In genomic region chr4:81724751-81725150, GRCm38 (mm10) we compare ENCODE assay signal across 23 mouse cellular contexts.
A peak's percentile ranks its signal among the peaks of the same experiment; 100 is the strongest.
DNase-seq lines count a peak whose midpoint lies in the region; ATAC-seq lines count a peak whose summit lies in the region.
"Had no signal": no experiment of that assay in that cellular context is flagged by ENCODE, and none has a peak within 500 bp of the region (broad histone marks: within the 10 kb centered on the region; RNA-seq: fewer than 3 reads in every experiment).

No protein-coding gene starts in this region.

- H3K4me1 ChIP-seq in midbrain, embryonic 11.5 days (ENCODE audit: control insufficient read depth, insufficient read depth, low read length): peaks cover 18% of the 10 kb centered on the region
- peaks cover 18% of the 10 kb centered on the region for H3K4me1 ChIP-seq in midbrain, embryonic 15.5 days
- no peaks in the 10 kb centered on the region for H3K4me1 ChIP-seq in liver, embryonic 11.5 days (replicated peaks; ENCODE audit: control insufficient read depth, insufficient read depth, low read length)

- DNase-seq in midbrain, embryonic 11.5 days (ENCODE audit: low spot score, missing footprints): peak; percentile 78
- peak; percentile 47 for DNase-seq in 3T3-L1 (ENCODE audit: low read depth, low spot score)
- peak; percentile 51 for DNase-seq in NIH3T3 (ENCODE audit: low read depth)
- DNase-seq in kidney, postnatal 36 days: no peak
- no peak for DNase-seq in liver, embryonic 11.5 days (ENCODE audit: low spot score)
- DNase-seq: adrenal gland, adult 2 months; adrenal gland, adult 8-10 months; adrenal gland, postnatal 10 days; adrenal gland, postnatal 14 days; adrenal gland, postnatal 25 days; adrenal gland, postnatal 36 days; B cell, adult 2 months; cerebellum, adult 11 months; cerebellum, adult 11-12 months; cerebellum, adult 18-20 months; cerebellum, adult 2 months; cerebellum, adult 8-10 months had no signal

- H3K4me3 ChIP-seq in midbrain, embryonic 11.5 days (ENCODE audit: low read depth, low read length): no peak overlapping the region
- H3K4me3 ChIP-seq in midbrain, embryonic 15.5 days: no peak overlapping the region
- no peak overlapping the region for H3K4me3 ChIP-seq in liver, embryonic 11.5 days (ENCODE audit: low read depth, low read length)

- H3K36me3 ChIP-seq in midbrain, embryonic 11.5 days (ENCODE audit: control insufficient read depth, insufficient read depth, low read length): no peaks in the 10 kb centered on the region
- no peaks in the 10 kb centered on the region for H3K36me3 ChIP-seq in midbrain, embryonic 15.5 days (replicated peaks)
- no peaks in the 10 kb centered on the region for H3K36me3 ChIP-seq in liver, embryonic 11.5 days (ENCODE audit: control insufficient read depth, insufficient read depth, low read length)
- H3K36me3 ChIP-seq: G1E had no signal

- no peaks in the 10 kb centered on the region for H3K9me3 ChIP-seq in midbrain, embryonic 11.5 days (ENCODE audit: control insufficient read depth, low read length)
- H3K9me3 ChIP-seq in midbrain, embryonic 15.5 days: no peaks in the 10 kb centered on the region
- no peaks in the 10 kb centered on the region for H3K9me3 ChIP-seq in liver, embryonic 11.5 days (ENCODE audit: control insufficient read depth, low read length)

- H3K4me2 ChIP-seq in midbrain, embryonic 11.5 days: no peak overlapping the region
- no peak overlapping the region for H3K4me2 ChIP-seq in midbrain, embryonic 15.5 days
- no peak overlapping the region for H3K4me2 ChIP-seq in liver, embryonic 11.5 days

- WGBS in midbrain, embryonic 11.5 days: 92% methylated on average over 2 of the region's 2 CpGs
- WGBS in midbrain, embryonic 15.5 days: 94% methylated on average over 2 of the region's 2 CpGs
- 76% methylated on average over 2 of the region's 2 CpGs for WGBS in liver, embryonic 11.5 days

- H3K27me3 ChIP-seq in midbrain, embryonic 11.5 days (ENCODE audit: control insufficient read depth, insufficient read depth, low read length): no peaks in the 10 kb centered on the region
- no peaks in the 10 kb centered on the region for H3K27me3 ChIP-seq in midbrain, embryonic 15.5 days (replicated peaks)
- H3K27me3 ChIP-seq in liver, embryonic 11.5 days (replicated peaks; ENCODE audit: control insufficient read depth, insufficient read depth, low read length): no peaks in the 10 kb centered on the region
- H3K27me3 ChIP-seq: CH12.LX, Patski had no signal

- H3K9ac ChIP-seq in midbrain, embryonic 11.5 days (ENCODE audit: low read length): no peak overlapping the region
- H3K9ac ChIP-seq in midbrain, embryonic 15.5 days: no peak overlapping the region
- H3K9ac ChIP-seq in liver, embryonic 11.5 days (ENCODE audit: low read depth, low read length): no peak overlapping the region

- no peak for ATAC-seq in midbrain, embryonic 11.5 days (ENCODE audit: low FRiP score)
- ATAC-seq in midbrain, embryonic 15.5 days (replicated peaks): no peak
- ATAC-seq in liver, embryonic 11.5 days (replicated peaks; ENCODE audit: low FRiP score): no peak
- ATAC-seq: activated CD4-positive, CD25-positive, alpha-beta regulatory T cell, adult 4 months; CD4-positive, CD25-positive, alpha-beta regulatory T cell, adult 4 months; Patski had no signal

- H3K27ac ChIP-seq in midbrain, embryonic 11.5 days (ENCODE audit: low read depth, low read length): no peak overlapping the region
- no peak overlapping the region for H3K27ac ChIP-seq in midbrain, embryonic 15.5 days
- no peak overlapping the region for H3K27ac ChIP-seq in liver, embryonic 11.5 days (ENCODE audit: low read depth, low read length)

Comparison
In these comparisons a context has a peak if more than half of its experiments do, and no peak if none do; other contexts are left out.
1. DNase-seq: peak in midbrain, embryonic 11.5 days (single experiment), 3T3-L1 (single experiment) and NIH3T3 (single experiment); none in kidney, postnatal 36 days (0 of 2) and liver, embryonic 11.5 days (single experiment).